Mouse (Mus musculus) heart, embryonic 11.5 days (tissue): ENCODE measurements around the gene Gtf2h2. TPM values are rescaled to one million over a fixed set of nuclear protein-coding genes. Genes with fewer than 3 reads are reported as not detected.

ENCODE experiments used
- ATAC-seq: fragments of 200-750 bp; cut with Nextera tagmentation; replicated peaks from 2 replicates; pipeline ENCODE4 v1.8.0; 2017; ENCODE audit warnings: moderate library complexity; ENCODE audit not compliant: insufficient number of reproducible peaks, low FRiP score, low TSS enrichment
- H3K27ac ChIP-seq: fragments of 300-500 bp; sonication (generic); 2 replicates; pipeline ENCODE4 v1.5.1; 2014; ENCODE audit warnings: mild to moderate bottlenecking, low read depth, low read length
- H3K27me3 ChIP-seq: fragments of 300-500 bp; sonication (generic); 2 replicates; pipeline ENCODE4 v1.6.1; 2014; ENCODE audit warnings: mild to moderate bottlenecking, low read length, mixed read lengths; ENCODE audit not compliant: control insufficient read depth, insufficient read depth
- H3K36me3 ChIP-seq: fragments of 300-500 bp; sonication (generic); 2 replicates; pipeline ENCODE4 v1.6.1; 2014; ENCODE audit warnings: mild to moderate bottlenecking, low read length, moderate library complexity, mixed read lengths; ENCODE audit not compliant: control insufficient read depth, insufficient read depth
- H3K4me1 ChIP-seq: fragments of 300-500 bp; sonication (generic); 2 replicates; pipeline ENCODE4 v1.6.1; 2014; ENCODE audit warnings: low read length; ENCODE audit not compliant: control insufficient read depth, insufficient read depth
- H3K4me2 ChIP-seq: fragments of 300-500 bp; sonication (generic); 2 replicates; pipeline ENCODE4 v1.6.1; 2014; ENCODE audit warnings: mild to moderate bottlenecking, moderate library complexity
- H3K4me3 ChIP-seq: fragments of 300-500 bp; sonication (generic); 2 replicates; pipeline ENCODE4 v1.5.1; 2014; ENCODE audit warnings: low read depth, low read length
- H3K9ac ChIP-seq: fragments of 300-500 bp; sonication (generic); 2 replicates; pipeline ENCODE4 v1.6.1; 2014; ENCODE audit warnings: mild to moderate bottlenecking, low read depth, low read length, moderate library complexity
- H3K9me3 ChIP-seq: fragments of 300-500 bp; sonication (generic); replicated peaks from 2 replicates; pipeline ENCODE4 v1.6.1; 2016; ENCODE audit warnings: low read length; ENCODE audit not compliant: control insufficient read depth
- WGBS: fragments of 180-500 bp; shearing (Covaris S2); extraction: QIAGEN DNeasy Blood & Tissue Kit; methylation state at CpG from one replicate; pipeline ENCODE4 v1.1.7; 2014; ENCODE audit not compliant: insufficient replicate concordance; 5-methylcytosine and 5-hydroxymethylcytosine counted together
- polyA plus RNA-seq: library from polyadenylated mRNA; unstranded; fragments of >200 nt; fragmentation: Nextera tagmentation; extraction: Ambion mirVana; gene quantifications from 2 replicates; pipeline ENCODE4 v1.2.1, GENCODE M21; 2014

The Gtf2h2 gene
- polyA plus RNA-seq: 51.4 and 54.9 TPM in 2 replicates

DNA sequence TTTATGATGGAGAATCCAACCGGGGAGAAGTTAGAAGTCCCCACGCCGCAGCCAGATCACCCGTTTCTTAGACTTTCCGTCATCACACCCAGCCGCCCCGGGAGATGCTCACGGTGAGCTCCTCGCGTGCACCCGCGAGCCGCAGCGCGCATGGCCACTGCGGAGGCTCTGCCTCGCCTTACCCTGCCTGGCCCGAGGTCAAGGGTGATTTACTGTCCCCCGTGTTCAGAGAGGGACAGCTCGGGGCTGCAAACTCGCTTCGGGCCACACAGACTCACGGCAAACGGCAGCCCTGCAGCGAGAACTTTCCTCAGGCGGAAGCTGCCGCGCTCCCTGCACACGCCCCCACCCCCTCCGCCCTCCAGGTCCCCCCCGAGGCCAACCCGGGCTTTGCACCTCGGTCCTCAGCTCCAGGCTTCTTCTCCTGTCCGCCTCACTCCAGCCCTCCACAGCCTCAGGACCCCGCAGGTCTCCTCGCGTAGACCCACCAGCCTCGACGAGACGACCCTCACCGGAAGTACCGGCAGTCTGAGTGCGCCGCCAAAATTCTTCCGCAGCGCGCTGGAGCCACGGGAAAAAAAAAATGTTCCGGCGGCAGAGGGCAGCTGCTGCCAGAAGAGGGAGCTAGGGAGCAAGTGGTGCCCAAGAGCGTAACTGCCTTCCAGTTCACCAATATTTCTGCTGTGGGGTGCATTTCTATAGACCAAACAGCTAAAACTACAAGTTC, at the start of gene Gtf2h2:
TSS of gene Gtf2h2 (minus strand) at position 519 of the 727 bp plus-strand sequence.
- Histone ChIP-seq H3K4me3 (peak within 1 kb of the TSS; percentile 86), H3K9me3 (no peaks in the 10 kb centered on the region), H3K27me3 (no peaks in the 10 kb centered on the region), H3K9ac (peak within 1 kb of the TSS; percentile 86), H3K4me2 (peak within 1 kb of the TSS; percentile 68), H3K36me3 (0 out of 2 replicates have a peak, but pooled peaks cover 3% of the 10 kb centered on the region), H3K4me1 (peaks cover 3% of the 10 kb centered on the region), H3K27ac (peak within 1 kb of the TSS; percentile 82)
- ATAC-seq: peak; percentile 63
- under 1% methylated on average over 51 of the region's 51 CpGs for WGBS

DNA sequence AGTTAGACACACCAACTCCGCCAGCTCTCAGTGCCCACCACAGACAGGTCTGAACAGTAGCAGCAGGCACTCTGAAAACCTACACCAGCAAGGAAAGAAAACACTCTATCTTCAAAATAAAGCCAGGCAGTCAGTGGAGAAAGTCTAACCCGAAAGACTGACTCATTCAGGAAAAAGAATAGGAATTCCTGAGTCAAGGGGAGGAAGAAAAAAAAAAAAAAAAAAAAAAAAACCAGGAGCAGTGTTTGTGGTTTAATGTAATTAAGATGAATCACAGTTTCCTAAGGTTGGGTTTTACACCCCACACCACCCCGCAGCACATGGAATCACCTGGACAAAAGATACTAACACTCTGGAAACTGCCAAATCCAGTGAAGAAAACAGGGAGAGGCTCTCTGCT, 43.8 kb upstream of the Gtf2h2 start:
- Histone ChIP-seq H3K9me3 (no peaks in the 10 kb centered on the region), H3K27me3 (no peaks in the 10 kb centered on the region), H3K9ac (no peak overlapping the region), H3K36me3 (no peaks in the 10 kb centered on the region), H3K4me2 (no peak overlapping the region), H3K27ac (no peak overlapping the region), H3K4me3 (no peak overlapping the region), H3K4me1 (no peaks in the 10 kb centered on the region; the same call in 1 of the 2 replicates)
- 58% methylated on average over 3 of the region's 3 CpGs for WGBS
- ATAC-seq: no peak

DNA sequence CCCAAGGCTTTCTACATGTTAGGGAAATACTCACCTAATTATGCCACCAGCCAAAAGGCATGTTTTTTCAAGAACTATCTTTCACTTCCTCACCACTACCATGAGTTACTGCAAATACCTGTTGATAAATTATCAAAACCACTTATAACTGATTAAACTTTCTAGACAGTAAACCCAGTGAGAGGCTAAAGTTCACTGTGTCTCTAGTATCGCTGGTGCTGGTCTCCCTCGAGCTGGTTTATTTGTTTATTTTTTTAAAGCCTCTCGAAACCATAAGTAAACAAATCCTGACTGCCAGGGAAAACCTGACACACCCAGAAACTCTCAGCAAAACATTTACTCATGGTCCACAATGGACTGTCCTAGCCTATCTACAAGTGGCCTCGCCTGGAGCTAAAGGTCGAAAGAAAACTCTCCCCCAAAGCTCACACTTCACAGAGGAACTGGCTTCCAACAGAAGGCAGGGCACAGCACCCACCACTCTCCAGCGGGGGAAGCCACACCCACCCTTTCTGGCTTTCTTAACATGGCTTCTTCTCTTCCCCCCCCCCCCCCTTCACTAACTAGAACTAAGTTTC, 40.5 kb upstream of the Gtf2h2 start:
- no peaks in the 10 kb centered on the region for H3K27me3 ChIP-seq
- H3K9ac ChIP-seq: no peak overlapping the region
- no peak overlapping the region for H3K27ac ChIP-seq
- ATAC-seq: no peak; the same call in 1 of the 2 replicates
- no peak overlapping the region for H3K4me2 ChIP-seq
- no peaks in the 10 kb centered on the region for H3K36me3 ChIP-seq
- H3K4me1 ChIP-seq: no peaks in the 10 kb centered on the region; the same call in 1 of the 2 replicates
- no peaks in the 10 kb centered on the region for H3K9me3 ChIP-seq
- H3K4me3 ChIP-seq: no peak overlapping the region
- 31% methylated on average over 6 of the region's 6 CpGs for WGBS

DNA sequence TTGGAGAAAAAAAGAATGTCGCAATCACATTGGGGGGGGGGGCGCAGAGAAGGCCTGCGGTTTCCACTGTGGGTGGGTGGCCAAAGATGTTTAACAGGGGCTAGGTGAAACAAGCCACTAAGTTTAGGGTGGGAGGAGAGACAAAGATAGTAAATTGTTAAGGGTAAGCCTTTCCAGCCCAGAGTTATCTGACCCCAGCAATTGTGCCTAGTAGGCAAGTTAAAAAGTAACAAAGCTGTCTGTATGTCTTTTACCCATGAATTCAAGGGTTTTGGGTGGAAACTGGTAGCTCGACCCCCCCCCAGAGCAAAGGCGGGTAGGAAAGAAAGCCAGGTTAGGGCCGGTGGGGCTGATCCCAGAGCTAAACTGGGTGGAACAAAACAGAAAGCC, 34.3 kb upstream of the Gtf2h2 start:
- H3K9me3 ChIP-seq: no peaks in the 10 kb centered on the region
- H3K9ac ChIP-seq: no peak overlapping the region
- H3K27ac ChIP-seq: no peak overlapping the region
- no peak for ATAC-seq
- WGBS: 63% methylated on average over 6 of the region's 6 CpGs
- H3K4me2 ChIP-seq: no peak overlapping the region
- H3K4me3 ChIP-seq: no peak overlapping the region
- H3K27me3 ChIP-seq: no peaks in the 10 kb centered on the region
- H3K4me1 ChIP-seq: no peaks in the 10 kb centered on the region
- H3K36me3 ChIP-seq: no peaks in the 10 kb centered on the region

DNA sequence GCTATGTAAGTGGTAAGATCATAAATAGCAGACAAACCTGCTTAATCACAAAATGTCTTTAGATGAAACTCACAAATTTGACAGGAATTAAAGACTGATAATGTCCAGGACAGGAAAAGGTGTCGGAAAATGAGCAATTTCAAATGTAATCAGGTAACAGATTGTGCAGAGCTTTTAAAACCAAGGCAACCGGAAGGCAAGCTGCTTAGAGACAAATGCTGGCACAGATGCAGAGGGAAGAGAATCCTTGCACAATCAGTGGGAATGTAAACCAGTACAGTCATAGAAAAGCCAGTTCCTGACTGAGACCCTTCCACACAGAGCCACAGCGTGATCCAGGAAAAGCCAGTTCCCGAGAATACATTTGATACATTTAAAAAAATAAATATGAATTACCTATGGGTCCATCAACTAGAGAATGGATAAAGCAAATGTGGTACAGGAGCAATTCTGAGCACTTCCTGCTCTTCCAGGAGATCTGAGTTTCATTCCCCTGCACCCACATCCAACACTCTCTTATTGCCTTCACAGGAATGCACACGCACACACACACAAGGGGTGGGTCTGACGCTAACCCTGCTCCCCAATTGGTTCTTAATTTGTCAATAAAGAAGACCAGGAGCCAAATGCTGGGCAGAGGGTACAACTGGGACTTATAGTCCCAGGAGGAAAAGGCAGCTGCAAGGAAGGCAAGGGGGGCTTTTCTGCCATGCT, 33.7 kb upstream of the Gtf2h2 start:
- H3K36me3 ChIP-seq: no peaks in the 10 kb centered on the region
- no peak overlapping the region for H3K27ac ChIP-seq
- H3K27me3 ChIP-seq: no peaks in the 10 kb centered on the region
- no peaks in the 10 kb centered on the region for H3K9me3 ChIP-seq
- H3K4me2 ChIP-seq: no peak overlapping the region
- H3K4me3 ChIP-seq: no peak overlapping the region
- WGBS: 66% methylated on average over 6 of the region's 6 CpGs
- no peak overlapping the region for H3K9ac ChIP-seq
- no peak for ATAC-seq
- H3K4me1 ChIP-seq: no peaks in the 10 kb centered on the region

DNA sequence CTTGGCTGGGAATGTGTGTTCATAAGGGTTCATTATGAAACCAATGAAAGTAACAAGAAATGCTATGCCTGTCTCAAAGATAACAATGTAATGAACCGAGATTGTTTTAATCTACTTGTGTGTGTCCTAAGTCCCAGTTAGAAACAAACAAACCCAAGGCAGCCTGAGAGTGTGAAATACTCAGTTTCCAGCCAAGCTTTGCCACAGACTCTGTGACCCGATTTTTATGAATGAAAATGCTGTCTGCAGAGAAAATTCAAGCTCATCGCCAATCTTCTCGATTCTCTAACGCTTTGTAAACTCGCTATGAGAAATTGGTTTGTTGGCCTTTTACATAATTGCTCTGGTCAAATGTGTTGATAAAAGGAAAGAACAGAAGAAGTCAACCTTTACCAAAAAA, 32.5 kb upstream of the Gtf2h2 start:
- H3K36me3 ChIP-seq: no peaks in the 10 kb centered on the region
- H3K27ac ChIP-seq: no peak overlapping the region
- H3K9me3 ChIP-seq: no peaks in the 10 kb centered on the region
- no peak overlapping the region for H3K4me2 ChIP-seq
- no peaks in the 10 kb centered on the region for H3K27me3 ChIP-seq
- no peak overlapping the region for H3K9ac ChIP-seq
- no peak overlapping the region for H3K4me3 ChIP-seq
- ATAC-seq: no peak
- no peaks in the 10 kb centered on the region for H3K4me1 ChIP-seq
- WGBS: 87% methylated on average over 6 of the region's 6 CpGs

DNA sequence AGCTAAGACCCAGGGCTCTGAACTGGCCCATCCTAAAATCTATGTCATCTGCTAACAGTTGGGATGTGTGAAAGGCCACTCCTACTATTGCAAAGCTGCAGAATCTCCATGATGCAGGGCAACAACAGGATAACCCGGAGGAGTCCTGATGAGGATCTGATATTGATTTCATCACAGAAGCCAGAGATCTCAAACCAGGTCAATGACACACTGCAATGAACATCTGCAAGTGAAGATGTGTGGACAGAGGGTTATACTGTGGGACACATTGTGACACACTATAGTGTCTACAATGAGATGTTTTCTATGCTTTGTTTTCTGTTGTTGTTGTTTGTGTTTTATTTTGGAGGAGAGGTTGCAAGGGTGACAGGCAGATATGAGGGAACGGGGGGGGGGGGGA, 31.3 kb upstream of the Gtf2h2 start:
- H3K27me3 ChIP-seq: no peaks in the 10 kb centered on the region
- WGBS: 77% methylated on average over 2 of the region's 2 CpGs
- H3K36me3 ChIP-seq: no peaks in the 10 kb centered on the region
- no peaks in the 10 kb centered on the region for H3K4me1 ChIP-seq
- no peak overlapping the region for H3K9ac ChIP-seq
- H3K4me3 ChIP-seq: no peak overlapping the region
- H3K27ac ChIP-seq: no peak overlapping the region
- H3K4me2 ChIP-seq: no peak overlapping the region
- ATAC-seq: no peak
- H3K9me3 ChIP-seq: no peaks in the 10 kb centered on the region

DNA sequence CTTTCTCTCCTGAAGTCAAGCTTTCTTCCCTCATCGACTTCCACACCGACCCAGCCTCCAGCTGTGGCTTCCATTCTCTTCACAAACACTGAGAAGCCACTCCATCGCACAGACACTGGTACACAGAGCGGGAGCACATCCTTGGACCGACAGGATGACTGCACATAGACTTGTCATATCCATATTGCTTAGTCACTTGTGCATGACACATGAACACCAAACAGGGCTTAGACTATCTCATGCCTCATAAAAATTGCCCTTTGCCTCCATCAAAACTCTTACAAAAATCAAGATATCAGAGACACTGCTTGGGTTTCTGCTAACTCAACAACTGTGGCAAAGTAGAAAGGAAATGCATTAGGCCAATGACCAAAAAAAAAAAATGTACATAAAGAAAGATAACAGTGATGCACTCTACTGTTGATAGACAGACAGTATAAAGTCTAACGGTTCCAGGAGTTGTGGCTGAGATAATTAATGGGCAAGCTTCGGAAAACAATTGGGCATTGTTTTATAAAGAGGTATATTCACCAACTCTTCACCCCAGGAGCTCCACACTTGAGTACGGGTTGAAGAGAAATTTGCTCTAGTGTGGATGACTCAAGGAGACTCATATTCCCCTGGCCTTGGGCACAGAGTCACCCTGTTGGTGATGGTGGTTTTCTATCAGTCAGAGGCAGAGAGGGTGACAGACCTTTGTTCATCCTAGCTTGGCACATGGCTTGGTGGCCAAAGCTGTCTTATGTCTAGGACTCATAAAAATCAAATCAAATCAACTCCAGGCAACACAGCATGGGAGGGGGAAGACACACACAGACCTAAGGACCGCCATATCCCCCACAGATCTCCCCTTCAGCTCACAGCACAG, 29.6 kb upstream of the Gtf2h2 start:
- Histone ChIP-seq H3K4me2 (no peak overlapping the region), H3K27ac (no peak overlapping the region), H3K9me3 (no peaks in the 10 kb centered on the region), H3K4me3 (no peak overlapping the region), H3K4me1 (no peaks in the 10 kb centered on the region), H3K9ac (no peak overlapping the region), H3K27me3 (no peaks in the 10 kb centered on the region), H3K36me3 (no peaks in the 10 kb centered on the region)
- no peak for ATAC-seq
- WGBS: 78% methylated on average over 9 of the region's 9 CpGs
